Mouse (Mus musculus) CH12.LX (cell line): Measurements from ENCODE around the gene Coq6. TPM values are rescaled to one million over a fixed set of nuclear protein-coding genes. Genes with fewer than 3 reads are reported as not detected.

Experiments
- DNase-seq: peaks from one replicate; pipeline ENCODE4 v3.0.0-alpha.2; 2013; ENCODE audit errors: extremely low read depth
- H3K27ac ChIP-seq: 2 replicates; pipeline ENCODE4 v1.5.1; 2012; ENCODE audit warnings: low read depth, mild to moderate bottlenecking, control low read depth, moderate library complexity; ENCODE audit not compliant: insufficient read depth
- H3K27me3 ChIP-seq: replicated peaks from 2 replicates; pipeline ENCODE3; 2012; ENCODE audit warnings: inconsistent platforms
- H3K36me3 ChIP-seq, 2 experiments: replicated peaks in 1 of 2; 2 replicates each; pipeline versions ENCODE3 to v1.6.1; 2012; ENCODE audit warnings: inconsistent platforms in 1 of 2, low read length in 1 of 2, mild to moderate bottlenecking in 1 of 2, mixed read lengths in 1 of 2, moderate library complexity in 1 of 2; ENCODE audit not compliant: control insufficient read depth in 1 of 2, insufficient read depth in 1 of 2
- H3K4me1 ChIP-seq, 2 experiments: 2 replicates each; pipeline ENCODE4 v1.6.1; 2012; ENCODE audit warnings: inconsistent platforms in 1 of 2, moderate library complexity in 1 of 2; ENCODE audit not compliant: insufficient read depth in 2 of 2, control insufficient read depth in 1 of 2
- H3K4me2 ChIP-seq: 2 replicates; pipeline ENCODE4 v1.6.1; 2012; ENCODE audit warnings: low read depth, mild to moderate bottlenecking, control low read depth; ENCODE audit not compliant: poor library complexity, insufficient read depth, severe bottlenecking
- H3K4me3 ChIP-seq, 3 experiments: fragments of 150-350 bp in 1 of 3; sonication (generic) in 1 of 3; replicated peaks in 1 of 3; 2 replicates each; pipeline versions ENCODE3 to v1.5.1; 2011 to 2012; ENCODE audit warnings: low read depth in 2 of 3, low read length in 2 of 3, mild to moderate bottlenecking in 2 of 3, moderate library complexity in 2 of 3, control low read depth in 1 of 3, improper control_type of control experiment in 1 of 3, inconsistent platforms in 1 of 3, mixed read lengths in 1 of 3; ENCODE audit not compliant: poor library complexity in 1 of 3
- H3K79me2 ChIP-seq: replicated peaks from 2 replicates; pipeline ENCODE4 v1.6.1; 2012; ENCODE audit warnings: mild to moderate bottlenecking, moderate library complexity; ENCODE audit not compliant: control insufficient read depth, poor library complexity, insufficient read depth, severe bottlenecking; ENCODE audit errors: extremely low read depth
- H3K9ac ChIP-seq: 2 replicates; pipeline ENCODE4 v1.6.1; 2012; ENCODE audit warnings: low read depth, mild to moderate bottlenecking, control low read depth, moderate library complexity; ENCODE audit not compliant: insufficient read depth
- H3K9me3 ChIP-seq: replicated peaks from 2 replicates; pipeline ENCODE3; 2012; ENCODE audit warnings: low read length, inconsistent platforms, mixed read lengths
- BHLHE40 ChIP-seq: IDR thresholded peaks from 2 replicates; pipeline ENCODE4 v1.6.1; 2011; ENCODE audit warnings: mild to moderate bottlenecking, low read depth, low read length, improper control_type of control experiment
- CHD1 ChIP-seq: IDR thresholded peaks from 2 replicates; pipeline ENCODE4 v1.6.1; 2012; ENCODE audit warnings: low read depth, low read length, improper control_type of control experiment, inconsistent platforms
- CHD2 ChIP-seq: IDR thresholded peaks from 2 replicates; pipeline ENCODE4 v1.6.1; 2011; ENCODE audit warnings: low read length, improper control_type of control experiment
- CTCF ChIP-seq, 2 experiments: IDR thresholded peaks in 1 of 2; conservative IDR thresholded peaks in 1 of 2; 2 replicates each; pipeline ENCODE4 v1.5.1; 2011 to 2012; ENCODE audit warnings: low read depth in 2 of 2, low read length in 2 of 2, improper control_type of control experiment in 1 of 2, inconsistent platforms in 1 of 2, mild to moderate bottlenecking in 1 of 2, moderate library complexity in 1 of 2
- ELF1 ChIP-seq: IDR thresholded peaks from 2 replicates; pipeline ENCODE4 v1.6.1; 2014; ENCODE audit warnings: low read depth, mild to moderate bottlenecking, inconsistent platforms, low read length, improper control_type of control experiment
- EP300 ChIP-seq: IDR thresholded peaks from 2 replicates; pipeline ENCODE4 v1.6.1; 2011; ENCODE audit warnings: low read length, improper control_type of control experiment
- ETS1 ChIP-seq: conservative IDR thresholded peaks from 2 replicates; pipeline ENCODE4 v1.6.1; 2012; ENCODE audit warnings: low read depth, mild to moderate bottlenecking, inconsistent platforms, low read length, improper control_type of control experiment, moderate library complexity
- GABPA ChIP-seq: IDR thresholded peaks from 2 replicates; pipeline ENCODE4 v1.6.1; 2012; ENCODE audit warnings: low read depth, low read length, improper control_type of control experiment, inconsistent platforms; ENCODE audit not compliant: insufficient replicate concordance
- HCFC1 ChIP-seq: IDR thresholded peaks from 2 replicates; pipeline ENCODE4 v1.6.1; 2012; ENCODE audit warnings: low read depth, mild to moderate bottlenecking, inconsistent platforms, low read length, improper control_type of control experiment
- JUN ChIP-seq: IDR thresholded peaks from 2 replicates; pipeline ENCODE4 v1.6.1; 2011; ENCODE audit warnings: low read depth, mild to moderate bottlenecking, low read length, improper control_type of control experiment, moderate library complexity; ENCODE audit not compliant: insufficient read depth
- KAT2A ChIP-seq: IDR thresholded peaks from 2 replicates; pipeline ENCODE4 v1.6.1; 2012; ENCODE audit warnings: low read length, improper control_type of control experiment, inconsistent platforms; ENCODE audit not compliant: insufficient replicate concordance
- MAFK ChIP-seq: IDR thresholded peaks from 2 replicates; pipeline ENCODE4 v1.6.1; 2011; ENCODE audit warnings: low read length, improper control_type of control experiment; ENCODE audit not compliant: insufficient replicate concordance
- MAX ChIP-seq: IDR thresholded peaks from 2 replicates; pipeline ENCODE4 v1.6.1; 2011; ENCODE audit warnings: low read length, improper control_type of control experiment
- MAZ ChIP-seq: IDR thresholded peaks from 2 replicates; pipeline ENCODE4 v1.6.1; 2012; ENCODE audit warnings: low read depth, mild to moderate bottlenecking, inconsistent platforms, low read length, improper control_type of control experiment, moderate library complexity
- MXI1 ChIP-seq: IDR thresholded peaks from 2 replicates; pipeline ENCODE4 v1.6.1; 2011; ENCODE audit warnings: mild to moderate bottlenecking, low read depth, low read length, improper control_type of control experiment
- MYC ChIP-seq: IDR thresholded peaks from 2 replicates; pipeline ENCODE4 v1.6.1; 2011; ENCODE audit warnings: low read depth, mild to moderate bottlenecking, improper control_type of control experiment, low read length
- NELFE ChIP-seq: IDR thresholded peaks from 2 replicates; pipeline ENCODE4 v1.6.1; 2011; ENCODE audit warnings: low read depth, low read length, improper control_type of control experiment
- NRF1 ChIP-seq: IDR thresholded peaks from 2 replicates; pipeline ENCODE4 v1.6.1; 2014; ENCODE audit warnings: low read depth, mild to moderate bottlenecking, inconsistent platforms, low read length, improper control_type of control experiment, moderate library complexity
- POLR2AphosphoS2 ChIP-seq: IDR thresholded peaks from 2 replicates; pipeline ENCODE4 v1.6.1; 2011; ENCODE audit warnings: low read depth, low read length, improper control_type of control experiment
- SIN3A ChIP-seq: IDR thresholded peaks from 2 replicates; pipeline ENCODE4 v1.6.1; 2012; ENCODE audit warnings: low read length, improper control_type of control experiment, inconsistent platforms
- SMC3 ChIP-seq: IDR thresholded peaks from 2 replicates; pipeline ENCODE4 v1.6.1; 2011; ENCODE audit warnings: low read depth, low read length, improper control_type of control experiment
- TCF12 ChIP-seq: IDR thresholded peaks from 2 replicates; pipeline ENCODE4 v1.6.1; 2014; ENCODE audit warnings: low read depth, mild to moderate bottlenecking, inconsistent platforms, low read length, improper control_type of control experiment
- USF2 ChIP-seq: conservative IDR thresholded peaks from 2 replicates; pipeline ENCODE4 v1.6.1; 2011; ENCODE audit warnings: low read depth, low read length, improper control_type of control experiment
- ZC3H11A ChIP-seq: IDR thresholded peaks from 2 replicates; pipeline ENCODE4 v1.6.1; 2012; ENCODE audit warnings: low read depth, mild to moderate bottlenecking, inconsistent platforms, low read length, improper control_type of control experiment
- ZMIZ1 ChIP-seq: IDR thresholded peaks from 2 replicates; pipeline ENCODE4 v1.6.1; 2012; ENCODE audit warnings: low read depth, mild to moderate bottlenecking, inconsistent platforms, low read length, improper control_type of control experiment
- ZNF384 ChIP-seq: IDR thresholded peaks from 2 replicates; pipeline ENCODE4 v1.6.1; 2012; ENCODE audit warnings: low read depth, low read length, improper control_type of control experiment, inconsistent platforms
- dilution Hi-C: fragments of 300-500 bp; cut with MboI; formaldehyde crosslinking; loops from 2 replicates; pipeline ENCODE4 v1.14.3; 2020; ENCODE audit warnings: low sequenced_read_pairs; ENCODE audit not compliant: extremely low pct_unique_long_range_greater_than_20kb, extremely low pct_ligation_motif_present
- in situ Hi-C: fragments of 300-500 bp; cut with MboI; formaldehyde crosslinking; loops from 3 replicates; pipeline ENCODE4 v1.14.3; 2019; ENCODE audit warnings: low sequenced_read_pairs, low pct_ligation_motif_present, low pct_unique_long_range_greater_than_20kb, mixed read lengths
- polyA plus RNA-seq: library from polyadenylated mRNA; unstranded; fragments of >175 nt; gene quantifications from 2 replicates; pipeline ENCODE4 v1.2.1, GENCODE M21; 2012; ENCODE audit warnings: low read depth; ENCODE audit not compliant: insufficient read length
- total RNA-seq, 2 experiments: library from RNA; depleted of rRNA; stranded (reverse); fragments of 300-350 nt in 1 of 2; fragments of >200 nt in 1 of 2; gene quantifications; 2 replicates each; pipeline ENCODE4 v1.2.3; 2012 to 2014

Gene Coq6
- total and polyA plus RNA-seq, 3 experiments: 23.6 to 37.8 (median 31.9) TPM

GRCm38 (mm10) chr12:84390336-84390735, 28.9 kb downstream of the Coq6 start:
- no peak overlapping the region for H3K4me3 ChIP-seq
- DNase-seq: no peak
- peaks cover 11 to 17% of the 10 kb centered on the region in 2 experiments for H3K4me1 ChIP-seq
- no peak overlapping the region for H3K9ac ChIP-seq
- dilution Hi-C loops: no loop called here
- H3K4me2 ChIP-seq: no peak overlapping the region
- no peak overlapping the region for H3K27ac ChIP-seq
- no peak for TF ChIP-seq ELF1
- no peak for TF ChIP-seq NRF1
- TF ChIP-seq TCF12: no peak
- TF ChIP-seq, all 38 proteins: peak for 0
- H3K36me3 ChIP-seq: no peaks in the 10 kb centered on the region
- no peaks in the 10 kb centered on the region for H3K9me3 ChIP-seq
- in situ Hi-C loops: no loop called here
- no peaks in the 10 kb centered on the region for H3K79me2 ChIP-seq
- H3K27me3 ChIP-seq: no peaks in the 10 kb centered on the region

GRCm38 (mm10) chr12:84392681-84393080, 31.2 kb downstream of the Coq6 start:
- dilution Hi-C loops: no loop called here
- no peaks in the 10 kb centered on the region for H3K9me3 ChIP-seq
- H3K27me3 ChIP-seq: no peaks in the 10 kb centered on the region
- in situ Hi-C loops: no loop called here
- H3K4me3 ChIP-seq: no peak overlapping the region
- TF ChIP-seq ELF1 (no peak), HCFC1 (no peak), MYC (no peak), NRF1 (no peak), BHLHE40 (no peak), ZNF384 (no peak), CHD2 (no peak), NELFE (no peak), POLR2AphosphoS2 (no peak), CTCF (conservative IDR thresholded peaks at IDR 0.05 in 1 of 2, IDR thresholded peaks at IDR 0.05 in 1 of 2; ENCODE audit: low read depth in 2 of 2, low read length in 2 of 2) (no peak), ETS1 (no peak)
- no peak overlapping the region for H3K4me2 ChIP-seq
- peaks cover 11 to 22% of the 10 kb centered on the region in 2 experiments for H3K4me1 ChIP-seq
- no peak overlapping the region for H3K9ac ChIP-seq
- H3K79me2 ChIP-seq: no peaks in the 10 kb centered on the region
- no peak for DNase-seq
- H3K36me3 ChIP-seq: no peaks in the 10 kb centered on the region
- no peak overlapping the region for H3K27ac ChIP-seq

GRCm38 (mm10) chr12:84393847-84394246, 32.4 kb downstream of the Coq6 start:
- H3K9ac ChIP-seq: no peak overlapping the region
- no peak for DNase-seq
- H3K36me3 ChIP-seq: no peaks in the 10 kb centered on the region
- TF ChIP-seq MAZ: no peak
- no peak for TF ChIP-seq ELF1
- TF ChIP-seq MXI1: no peak
- no peak for TF ChIP-seq JUN
- TF ChIP-seq GABPA: no peak
- TF ChIP-seq MAX: no peak
- TF ChIP-seq SMC3: no peak
- TF ChIP-seq CTCF (conservative IDR thresholded peaks at IDR 0.05 in 1 of 2, IDR thresholded peaks at IDR 0.05 in 1 of 2; ENCODE audit: low read depth in 2 of 2, low read length in 2 of 2): no peak
- no peak for TF ChIP-seq USF2
- TF ChIP-seq BHLHE40: no peak
- TF ChIP-seq NELFE: no peak
- TF ChIP-seq MAFK: no peak
- TF ChIP-seq ZC3H11A: no peak
- no peak for TF ChIP-seq MYC
- TF ChIP-seq EP300: no peak
- TF ChIP-seq KAT2A: no peak
- TF ChIP-seq POLR2AphosphoS2: no peak
- TF ChIP-seq SIN3A: no peak
- TF ChIP-seq CHD1: no peak
- TF ChIP-seq ZMIZ1: no peak
- peaks cover 4 to 14% of the 10 kb centered on the region in 2 experiments for H3K4me1 ChIP-seq
- no peaks in the 10 kb centered on the region for H3K9me3 ChIP-seq
- H3K4me2 ChIP-seq: no peak overlapping the region
- H3K27me3 ChIP-seq: no peaks in the 10 kb centered on the region
- in situ Hi-C loops (no loop called here), dilution Hi-C loops (no loop called here)
- H3K27ac ChIP-seq: no peak overlapping the region
- H3K79me2 ChIP-seq: no peaks in the 10 kb centered on the region
- no peak overlapping the region for H3K4me3 ChIP-seq
